Mouse (Mus musculus) E14TG2a.4 (cell line): ENCODE results near the gene Gprc5c.

Experiments
- CTCF ChIP-seq: conservative IDR thresholded peaks from 2 replicates; pipeline ENCODE4 v1.5.1; 2014; ENCODE audit warnings: low read length
- NANOG ChIP-seq: IDR thresholded peaks from 2 replicates; pipeline ENCODE4 v1.6.1; 2014; ENCODE audit warnings: borderline replicate concordance, low read length, mixed read lengths
- POU5F1 ChIP-seq: IDR thresholded peaks from 2 replicates; pipeline ENCODE4 v1.6.1; 2014; ENCODE audit warnings: low read length, borderline replicate concordance

DNA sequence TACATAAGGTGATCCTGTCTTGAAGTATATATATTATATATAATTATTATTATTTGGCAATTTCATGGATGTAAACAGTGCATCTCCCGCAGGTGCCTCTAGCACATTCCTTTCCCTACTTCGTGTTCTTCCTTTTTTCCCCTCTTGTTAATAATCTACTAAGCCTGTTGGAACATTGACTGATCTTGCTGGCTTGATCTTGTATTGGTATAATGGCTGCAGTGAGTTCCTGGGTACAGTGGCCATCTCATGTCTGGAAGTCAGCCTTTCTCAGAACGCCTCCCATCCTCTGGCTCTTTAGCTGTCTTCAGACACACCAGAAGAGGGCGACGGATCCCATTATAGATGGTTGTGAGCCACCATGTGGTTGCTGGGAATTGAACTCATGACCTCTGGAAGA lies 5.2 kb downstream of the Gprc5c start:
- TF ChIP-seq CTCF (no peak), POU5F1 (no peak), NANOG (no peak)
